8 mouse cellular contexts compared by ENCODE assay signal in the genomic region with DNA sequence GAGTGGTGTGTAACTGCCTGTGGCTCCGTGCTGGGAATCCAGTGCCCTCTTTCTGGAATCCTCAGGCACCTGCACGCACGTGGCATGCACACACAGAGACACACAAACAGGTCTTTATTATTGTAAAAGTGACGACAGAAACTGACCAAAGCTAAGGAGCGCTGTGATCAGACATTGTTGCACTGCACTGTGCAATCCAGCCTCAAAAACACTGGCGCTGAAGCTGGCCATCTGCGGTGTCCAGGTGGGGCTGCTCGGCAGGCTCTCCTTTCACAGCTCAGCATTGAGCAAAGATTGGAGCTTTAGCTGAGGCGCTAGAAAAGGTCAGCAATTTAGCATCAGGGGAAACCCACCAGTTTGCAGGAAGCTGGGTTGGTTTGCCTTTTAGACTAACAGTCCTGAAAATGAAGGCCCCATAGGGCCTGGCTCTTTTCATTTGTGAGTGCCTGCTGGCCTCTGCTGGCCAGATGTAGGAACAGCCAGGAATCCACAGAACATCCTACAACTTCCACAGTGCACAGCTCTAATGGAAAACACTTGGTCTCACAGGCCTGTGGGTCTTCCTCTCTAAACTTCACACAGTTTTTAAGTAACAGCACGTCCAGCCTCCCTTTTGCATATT. TPM values are rescaled to one million over a fixed set of nuclear protein-coding genes. Genes with fewer than 3 reads are reported as not detected.
DNase-seq lines count a peak whose midpoint lies in the region; ATAC-seq and TF ChIP-seq lines count a peak whose summit lies in the region.

No protein-coding gene starts in this region.

- H3K36me3 ChIP-seq in intestine, embryonic 16.5 days (ENCODE audit: control insufficient read depth, insufficient read depth, low read length) = no peaks in the 10 kb centered on the region
- no peaks in the 10 kb centered on the region for H3K36me3 ChIP-seq in midbrain, embryonic 15.5 days (replicated peaks)
- H3K36me3 ChIP-seq in stomach, embryonic 16.5 days (ENCODE audit: control insufficient read depth, insufficient read depth, low read length) = no peaks in the 10 kb centered on the region

- no peak overlapping the region for H3K4me3 ChIP-seq in intestine, embryonic 16.5 days (ENCODE audit: low read length)
- H3K4me3 ChIP-seq in midbrain, embryonic 15.5 days = no peak overlapping the region
- H3K4me3 ChIP-seq in stomach, embryonic 16.5 days (replicated peaks; ENCODE audit: low read length) = no peak overlapping the region

- CTCF ChIA-PET in Patski (lab: Charles Lee) = interaction anchor here (0.7 to 11.7 kb wide), 25 partner anchors 9 to 1044 kb away, joined by 3 to 214 read pairs (median 4); partner anchors contain the start of gene Atp1a1

- intact Hi-C loops in left cerebral cortex, postnatal 25 days (cut with DNase I) = loop anchor here (1.0 to 5.0 kb wide), 5 partner anchors 306 to 850 kb away; no protein-coding TSS in a partner anchor

- DNase-seq in 416B (ENCODE audit: low read depth) (peak; percentile 69), Patski (ENCODE audit: low read depth, low spot score) (no peak)
- peak; percentile 53 to 71 for DNase-seq in cerebellum, postnatal 4 days (ENCODE audit: low spot score in 2 of 2)
- peak; percentile 56 for DNase-seq in gastrocnemius, postnatal 10 days
- DNase-seq in left cerebral cortex, postnatal 25 days (ENCODE audit: low spot score in 2 of 2) = peak; percentile 75 to 88

- no peaks in the 10 kb centered on the region for H3K9me3 ChIP-seq in intestine, embryonic 16.5 days (ENCODE audit: control insufficient read depth, low read length)
- H3K9me3 ChIP-seq in midbrain, embryonic 15.5 days = no peaks in the 10 kb centered on the region
- H3K9me3 ChIP-seq in stomach, embryonic 16.5 days (replicated peaks; ENCODE audit: control insufficient read depth, low read length) = no peaks in the 10 kb centered on the region

- H3K9ac ChIP-seq in intestine, embryonic 16.5 days (ENCODE audit: low read depth, low read length) = no peak overlapping the region
- H3K9ac ChIP-seq in midbrain, embryonic 15.5 days = no peak overlapping the region
- H3K9ac ChIP-seq in stomach, embryonic 16.5 days (ENCODE audit: low read length) = no peak overlapping the region

- H3K4me2 ChIP-seq in intestine, embryonic 16.5 days (ENCODE audit: low read depth, low read length) = no peak overlapping the region
- no peak overlapping the region for H3K4me2 ChIP-seq in midbrain, embryonic 15.5 days
- H3K4me2 ChIP-seq in stomach, embryonic 16.5 days (ENCODE audit: low read depth, low read length) = no peak overlapping the region

- WGBS in intestine, embryonic 16.5 days = 58% methylated on average over 10 of the region's 10 CpGs
- 61% methylated on average over 10 of the region's 10 CpGs for WGBS in midbrain, embryonic 15.5 days
- WGBS in stomach, embryonic 16.5 days = 61% methylated on average over 10 of the region's 10 CpGs

- no peak overlapping the region for H3K27ac ChIP-seq in intestine, embryonic 16.5 days (ENCODE audit: low read length)
- peak overlapping the region; percentile 39; the same call in 1 of the 2 replicates for H3K27ac ChIP-seq in midbrain, embryonic 15.5 days
- no peak overlapping the region for H3K27ac ChIP-seq in stomach, embryonic 16.5 days (ENCODE audit: low read length)

- H3K27me3 ChIP-seq in Patski = no peaks in the 10 kb centered on the region
- H3K27me3 ChIP-seq in intestine, embryonic 16.5 days (replicated peaks; ENCODE audit: control insufficient read depth, insufficient read depth, low read length) = no peaks in the 10 kb centered on the region
- H3K27me3 ChIP-seq in midbrain, embryonic 15.5 days (replicated peaks) = no peaks in the 10 kb centered on the region
- H3K27me3 ChIP-seq in stomach, embryonic 16.5 days (ENCODE audit: control insufficient read depth, insufficient read depth, low read length) = no peaks in the 10 kb centered on the region

- ATAC-seq in Patski = peak; percentile 58
- peak; percentile 85 for ATAC-seq in intestine, embryonic 16.5 days
- ATAC-seq in midbrain, embryonic 15.5 days (replicated peaks) = peak; percentile 94
- peak; percentile 76; the same call in 1 of the 2 replicates for ATAC-seq in stomach, embryonic 16.5 days (ENCODE audit: insufficient read depth, low FRiP score)

- no peaks in the 10 kb centered on the region for H3K4me1 ChIP-seq in intestine, embryonic 16.5 days (ENCODE audit: control insufficient read depth, insufficient read depth, low read length)
- no peaks in the 10 kb centered on the region for H3K4me1 ChIP-seq in midbrain, embryonic 15.5 days
- H3K4me1 ChIP-seq in stomach, embryonic 16.5 days (ENCODE audit: control insufficient read depth, insufficient read depth, low read length) = 0 out of 2 replicates have a peak, but pooled peaks cover 4% of the 10 kb centered on the region

- in situ Hi-C loops in Patski (cut with MboI; ENCODE audit: low pct_unique_long_range_greater_than_20kb) = loop anchor here (5.0 kb wide), 2 partner anchors 510 to 845 kb away; partner anchors contain the start of gene Ttf2

- POLR2A ChIA-PET in Patski (lab: Charles Lee) = interaction anchor here (1.1 to 1.8 kb wide), 6 partner anchors 209 to 319 kb away, joined by 3 to 7 read pairs (median 4); no protein-coding TSS in a partner anchor

- TF ChIP-seq CTCF in Patski (IDR thresholded peaks at IDR 0.05) = no peak

RNA-seq across cellular contexts. Expression of gene Mab21l3, which starts 36.3 kb away (rescaled TPM):
- polyA plus RNA-seq in Patski (2021) = 1.1 TPM
- under 1 TPM in 1 of 2 experiments, not detected in 1; 0.09 TPM for total RNA-seq in gastrocnemius, postnatal 10 days (2021)
- 5.3 and 6.1 TPM in 2 replicates for polyA plus RNA-seq in intestine, embryonic 16.5 days (2015; fragmentation: Nextera tagmentation; extraction: Ambion mirVana)
- total RNA-seq in left cerebral cortex, postnatal 25 days (2021) = under 1 TPM; 0.44 to 0.50 TPM
- 0.14 and 0.21 TPM in 2 replicates for polyA plus RNA-seq in midbrain, embryonic 15.5 days (2015; fragmentation: Nextera tagmentation; extraction: Ambion mirVana)
- 3.1 and 3.3 TPM in 2 replicates for polyA plus RNA-seq in stomach, embryonic 16.5 days (2015; fragmentation: Nextera tagmentation; extraction: Ambion mirVana)
